Mouse (Mus musculus) C2C12 (cell line): ENCODE data around the gene Socs2. TPM values are rescaled to one million over a fixed set of nuclear protein-coding genes. Genes with fewer than 3 reads are reported as not detected.

Experiments used
- H3K27me3 ChIP-seq: one replicate; pipeline ENCODE4 v1.6.1; 2011; ENCODE audit not compliant: control insufficient read depth, insufficient read depth, insufficient read length
- H3K36me3 ChIP-seq: one replicate; pipeline ENCODE4 v1.6.1; 2011; ENCODE audit not compliant: control insufficient read depth, insufficient read depth
- H3K4me3 ChIP-seq: one replicate; pipeline ENCODE4 v1.5.1; 2011; ENCODE audit warnings: mild to moderate bottlenecking, control low read depth; ENCODE audit not compliant: poor library complexity, insufficient read depth, severe bottlenecking
- H3K79me2 ChIP-seq: one replicate; pipeline ENCODE4 v1.6.1; 2011; ENCODE audit not compliant: control insufficient read depth, insufficient read depth
- H3K79me3 ChIP-seq: one replicate; pipeline ENCODE4 v1.6.1; 2011; ENCODE audit warnings: low read depth, control low read depth
- H3ac ChIP-seq: one replicate; pipeline ENCODE3; 2011; ENCODE audit warnings: low read depth; ENCODE audit not compliant: control insufficient read depth, insufficient read length
- CEBPB ChIP-seq: IDR thresholded peaks from one replicate; pipeline ENCODE4 v1.6.1; 2011; ENCODE audit warnings: low read depth, mild to moderate bottlenecking, control low read depth, moderate library complexity
- CTCF ChIP-seq: IDR thresholded peaks from one replicate; pipeline ENCODE4 v1.5.1; 2011; ENCODE audit not compliant: control insufficient read depth, insufficient read depth, insufficient read length
- FOSL1 ChIP-seq: IDR thresholded peaks from one replicate; pipeline ENCODE4 v1.8.0; 2011; ENCODE audit warnings: mild to moderate bottlenecking, low read length; ENCODE audit not compliant: poor library complexity, insufficient read depth, severe bottlenecking
- MAX ChIP-seq: IDR thresholded peaks from one replicate; pipeline ENCODE4 v1.6.1; 2011; ENCODE audit warnings: mild to moderate bottlenecking, control low read depth
- MYOD1 ChIP-seq: IDR thresholded peaks from one replicate; pipeline ENCODE4 v1.6.1; 2011; ENCODE audit warnings: low read depth; ENCODE audit not compliant: control insufficient read depth, insufficient read length
- MYOG ChIP-seq: IDR thresholded peaks from one replicate; pipeline ENCODE4 v1.6.1; 2011; ENCODE audit not compliant: control insufficient read depth, insufficient read length; ENCODE audit errors: extremely low read depth
- USF1 ChIP-seq: IDR thresholded peaks from one replicate; pipeline ENCODE4 v1.6.1; 2011; ENCODE audit warnings: low read depth, mild to moderate bottlenecking, control low read depth, moderate library complexity
- polyA plus RNA-seq: library from polyadenylated mRNA; unstranded; fragments of >200 nt; fragmentation: generic; extraction: Trizol; gene quantifications from one replicate; pipeline ENCODE4 v1.2.1, GENCODE M21; 2012; ENCODE audit warnings: missing spikeins

The Socs2 gene
- polyA plus RNA-seq, 1 experiment = 21.6 TPM

DNA sequence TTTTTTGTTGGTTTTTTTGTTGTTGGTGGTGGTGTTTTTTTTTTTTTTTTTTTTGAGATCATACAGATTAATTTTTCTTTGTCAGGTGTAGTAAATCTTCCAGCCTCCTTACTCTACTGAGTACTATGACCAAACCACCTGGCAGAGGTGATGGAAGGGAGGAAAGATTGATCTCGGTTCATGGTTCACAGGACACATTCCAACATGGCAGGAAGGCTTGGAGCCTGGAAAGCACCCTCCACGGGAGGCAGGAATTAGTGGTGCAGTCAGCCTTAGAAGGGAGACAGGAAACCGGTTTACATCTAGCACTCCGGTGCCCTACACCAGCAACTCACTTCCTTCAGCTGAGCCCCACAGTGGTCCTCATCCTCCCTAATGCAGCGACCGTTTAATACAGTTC, 1.7 kb upstream of the Socs2 start:
- H3K79me3 ChIP-seq = peaks cover 1% of the 10 kb centered on the region
- no peaks in the 10 kb centered on the region for H3K27me3 ChIP-seq
- H3K79me2 ChIP-seq = no peaks in the 10 kb centered on the region
- H3ac ChIP-seq = no peak overlapping the region
- no peak for TF ChIP-seq CEBPB
- TF ChIP-seq CTCF = no peak
- no peak for TF ChIP-seq FOSL1
- TF ChIP-seq MAX = no peak
- TF ChIP-seq MYOD1 = no peak
- TF ChIP-seq MYOG = no peak
- TF ChIP-seq USF1 = no peak
- no peaks in the 10 kb centered on the region for H3K36me3 ChIP-seq
- no peak overlapping the region for H3K4me3 ChIP-seq

- TF ChIP-seq FOSL1 (no peak), CTCF (peak; percentile 72), MYOD1 (no peak), USF1 (no peak)
- no peaks in the 10 kb centered on the region for H3K79me2 ChIP-seq
These were observed 686 bp upstream of the Socs2 start for GRCm38 (mm10) chr10:95417496-95418236.

DNA sequence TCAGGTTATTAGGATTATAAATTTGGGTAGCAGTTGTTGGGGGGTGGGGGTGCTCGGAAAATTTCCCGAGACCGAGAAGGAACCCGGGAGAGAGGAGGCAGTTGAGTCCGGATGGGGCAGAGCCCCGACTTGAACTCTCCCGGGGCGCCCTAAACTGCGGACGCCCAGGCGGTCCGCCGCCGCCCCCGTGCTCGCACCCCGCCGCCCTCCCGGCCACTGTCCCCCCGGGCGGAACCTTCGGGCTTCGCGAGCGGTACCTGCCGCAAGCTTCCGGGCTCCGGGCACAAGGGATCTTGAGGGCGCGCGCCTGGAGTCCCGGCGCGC, 657 bp downstream of the Socs2 start:
- Histone ChIP-seq H3ac (peak overlapping the region; percentile 90), H3K4me3 (peak overlapping the region; percentile 37), H3K27me3 (no peaks in the 10 kb centered on the region), H3K36me3 (no peaks in the 10 kb centered on the region), H3K79me2 (no peaks in the 10 kb centered on the region), H3K79me3 (peaks cover 1% of the 10 kb centered on the region)
- TF ChIP-seq MYOD1 (no peak), CEBPB (no peak), CTCF (no peak), FOSL1 (no peak), USF1 (no peak), MYOG (no peak), MAX (no peak)

More at GRCm38 (mm10) chr10:95417496-95418236, 686 bp upstream of the Socs2 start:
- no peaks in the 10 kb centered on the region for H3K36me3 ChIP-seq
- H3K79me3 ChIP-seq = peaks cover 1% of the 10 kb centered on the region
- H3K4me3 ChIP-seq = peak overlapping the region; percentile 37
- H3K27me3 ChIP-seq = no peaks in the 10 kb centered on the region
- no peak overlapping the region for H3ac ChIP-seq

GRCm38 (mm10) chr10:95415533-95416360, 1.2 kb downstream of the Socs2 start:
- peaks cover 1% of the 10 kb centered on the region for H3K79me3 ChIP-seq
- peak; percentile 25 for TF ChIP-seq CTCF
- TF ChIP-seq MYOG = no peak
- peak overlapping the region; percentile 90 for H3ac ChIP-seq
- H3K4me3 ChIP-seq = peak overlapping the region; percentile 37
- no peaks in the 10 kb centered on the region for H3K27me3 ChIP-seq
- no peaks in the 10 kb centered on the region for H3K36me3 ChIP-seq
- no peaks in the 10 kb centered on the region for H3K79me2 ChIP-seq

- Histone ChIP-seq H3ac (peak overlapping the region; percentile 90), H3K79me2 (no peaks in the 10 kb centered on the region), H3K36me3 (no peaks in the 10 kb centered on the region), H3K4me3 (peak overlapping the region; percentile 37), H3K79me3 (peaks cover 1% of the 10 kb centered on the region), H3K27me3 (no peaks in the 10 kb centered on the region)
- no peak for TF ChIP-seq CEBPB
- no peak for TF ChIP-seq MYOD1
- TF ChIP-seq MAX = no peak
- no peak for TF ChIP-seq MYOG
- TF ChIP-seq CTCF = no peak
- TF ChIP-seq FOSL1 = no peak
- no peak for TF ChIP-seq USF1
These were observed 1.8 kb downstream of the Socs2 start for GRCm38 (mm10) chr10:95415159-95415532.
